Mouse (Mus musculus) ovary, adult 10 weeks (tissue): ENCODE measurements around the gene Vmn1r203. TPM values are rescaled to one million over a fixed set of nuclear protein-coding genes. Genes with fewer than 3 reads are reported as not detected.

ENCODE experiments used
- polyA plus RNA-seq: library from polyadenylated mRNA; stranded (reverse); fragments of 350-450 nt; fragmentation: Illumina TruSeq; extraction: RNeasy Lipid Tissue Mini Kit (QIAGEN cat#74804); gene quantifications from one replicate; pipeline ENCODE4 v1.2.3, GENCODE M21; 2014

Gene Vmn1r203
- polyA plus RNA-seq, result not detected

DNA sequence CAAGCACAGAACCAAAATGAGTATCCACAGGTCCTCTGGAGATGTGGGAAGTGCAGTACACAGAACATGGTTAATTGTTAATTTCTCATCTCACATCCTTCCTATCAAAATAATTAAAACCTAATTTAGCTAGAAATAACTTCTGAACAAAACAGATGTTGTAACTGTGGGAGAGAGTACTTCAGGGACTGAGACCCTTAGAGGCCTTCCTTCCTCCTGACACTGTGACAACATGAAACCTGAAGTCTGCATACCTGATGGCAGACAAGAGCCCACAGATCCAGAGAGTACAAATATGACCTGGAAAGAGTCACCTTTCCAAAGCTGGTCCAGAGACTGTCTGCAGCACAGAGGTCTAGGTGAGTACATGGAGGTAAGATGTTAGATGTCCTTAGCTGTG lies at the start of gene Vmn1r203:
Gene Vmn1r203, plus strand, starts transcription at position 301 of the 400 bp plus-strand sequence.

DNA sequence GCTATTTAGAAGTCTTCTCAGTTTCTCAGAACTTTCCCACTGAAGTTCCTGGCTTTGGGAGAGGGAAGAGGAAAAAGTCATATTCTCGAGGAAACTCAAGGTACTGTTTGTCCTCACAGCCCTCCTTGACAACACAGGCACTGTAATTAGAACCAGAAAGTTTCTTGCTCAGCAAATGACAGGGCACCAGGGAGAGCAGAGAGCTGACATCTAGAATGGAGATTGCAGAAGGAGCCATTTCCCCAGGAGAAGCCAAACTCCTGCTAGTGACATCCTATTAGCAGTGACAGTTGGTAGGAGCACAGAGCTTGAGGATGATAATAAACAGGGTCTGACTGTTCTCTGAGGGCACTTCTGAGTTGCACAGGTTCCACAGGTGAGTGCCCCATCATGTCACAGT lies 46.3 kb upstream of the Vmn1r203 start, which contains the start of gene Vmn1r201:
Gene Vmn1r201, plus strand, starts transcription at position 301 of the 400 bp plus-strand sequence.

DNA sequence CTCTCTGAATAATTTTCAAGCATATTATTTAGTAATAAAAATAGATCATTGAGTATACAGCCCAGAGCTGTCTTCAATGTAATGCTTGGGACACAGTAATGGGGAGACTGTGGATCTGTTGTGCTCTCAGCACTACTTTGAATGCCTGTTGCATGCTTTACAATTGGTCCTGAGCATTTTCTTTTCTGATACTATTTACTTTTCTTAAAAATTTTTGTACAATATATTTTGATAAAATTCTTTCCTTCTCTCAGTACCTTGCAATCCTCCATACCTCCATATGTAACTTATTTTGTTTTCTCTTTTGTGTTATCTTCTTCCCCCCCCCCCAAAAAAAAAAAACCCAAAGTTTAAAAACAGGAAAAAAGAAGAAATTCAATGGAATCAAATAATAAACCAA lies 12.6 kb upstream of the Vmn1r203 start, which contains the start of gene Vmn1r202:
Gene Vmn1r202, minus strand, starts transcription at position 101 of the 400 bp plus-strand sequence.

DNA sequence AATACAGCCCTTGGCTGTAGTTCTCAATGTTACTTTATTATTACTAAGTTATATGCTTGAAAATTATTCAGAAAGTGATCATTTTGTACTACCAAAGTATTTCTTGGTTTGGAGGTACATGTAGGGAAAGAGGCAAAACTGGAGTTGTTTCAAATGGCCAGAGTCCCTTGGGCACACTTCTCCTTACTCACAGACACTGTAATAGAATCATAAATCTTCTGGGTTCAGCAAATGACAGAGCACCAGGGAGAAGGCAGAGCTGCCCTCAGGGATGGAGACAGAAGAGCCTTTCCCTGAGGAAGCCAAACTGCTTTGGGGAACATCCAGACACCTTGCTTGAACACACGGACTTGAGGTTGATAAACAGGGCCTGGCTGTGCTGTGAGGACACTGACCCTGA lies 35.0 kb downstream of the Vmn1r203 start, which contains the start of gene Vmn1r204:
Gene Vmn1r204, plus strand, starts transcription at position 301 of the 400 bp plus-strand sequence.

Other genes starting within 250 kb of the Vmn1r203 start
- not detected for gene Vmn1r195, start 247.6 kb upstream of the Vmn1r203 start, polyA plus RNA-seq
- not detected for gene Vmn1r196, start 228.2 kb upstream of the Vmn1r203 start, polyA plus RNA-seq
- gene Vmn1r197, start 193.5 kb upstream of the Vmn1r203 start, polyA plus RNA-seq, result not detected
- not detected for gene Vmn1r198, start 167.8 kb upstream of the Vmn1r203 start, polyA plus RNA-seq
- gene Vmn1r199, start 138.3 kb upstream of the Vmn1r203 start, polyA plus RNA-seq, result not detected
- gene Vmn1r200, start 127.7 kb upstream of the Vmn1r203 start, polyA plus RNA-seq, result not detected
- not detected for gene Vmn1r201, start 46.2 kb upstream of the Vmn1r203 start, polyA plus RNA-seq
- gene Vmn1r202, start 12.7 kb upstream of the Vmn1r203 start, polyA plus RNA-seq, result not detected
- gene Vmn1r204, start 35.1 kb downstream of the Vmn1r203 start, polyA plus RNA-seq, result not detected
- gene Vmn1r205, start 74.9 kb downstream of the Vmn1r203 start, polyA plus RNA-seq, result not detected
- gene Vmn1r206, start 106.1 kb downstream of the Vmn1r203 start, polyA plus RNA-seq, result not detected
- gene Vmn1r207-ps, start 211.5 kb downstream of the Vmn1r203 start, polyA plus RNA-seq, result not detected